Mouse (Mus musculus) MEL (cell line): Measurements from ENCODE around the gene Grb10.

Source experiments
- CTCF ChIP-seq, 3 experiments: IDR thresholded peaks in 2 of 3; conservative IDR thresholded peaks in 1 of 3; 2 replicates each; pipeline ENCODE4 v1.5.1; 2011 to 2012; ENCODE audit warnings: low read length in 3 of 3, low read depth in 2 of 3, mild to moderate bottlenecking in 2 of 3, improper control_type of control experiment in 1 of 3, inconsistent platforms in 1 of 3, mixed read lengths in 1 of 3, moderate library complexity in 1 of 3; ENCODE audit not compliant: control insufficient read depth in 1 of 3, insufficient read depth in 1 of 3, poor library complexity in 1 of 3, severe bottlenecking in 1 of 3
- E2F4 ChIP-seq: IDR thresholded peaks from 2 replicates; pipeline ENCODE4 v1.6.1; 2011; ENCODE audit warnings: low read depth, low read length, improper control_type of control experiment, borderline replicate concordance
- ETS1 ChIP-seq: IDR thresholded peaks from 2 replicates; pipeline ENCODE4 v1.6.1; 2012; ENCODE audit warnings: low read depth, mild to moderate bottlenecking, inconsistent platforms, low read length, improper control_type of control experiment, moderate library complexity
- GABPA ChIP-seq: IDR thresholded peaks from 2 replicates; pipeline ENCODE4 v1.6.1; 2012; ENCODE audit warnings: low read depth, mild to moderate bottlenecking, inconsistent platforms, low read length, improper control_type of control experiment, moderate library complexity
- POLR2A ChIP-seq, 2 experiments: IDR thresholded peaks; 2 replicates each; pipeline ENCODE4 v1.6.1; 2011 to 2012; ENCODE audit warnings: low read length in 2 of 2, mild to moderate bottlenecking in 2 of 2, control low read depth in 1 of 2, improper control_type of control experiment in 1 of 2, low read depth in 1 of 2, moderate library complexity in 1 of 2; ENCODE audit not compliant: control insufficient read depth in 1 of 2, insufficient read depth in 1 of 2, poor library complexity in 1 of 2
- POLR2AphosphoS2 ChIP-seq: IDR thresholded peaks from 2 replicates; pipeline ENCODE4 v1.6.1; 2011; ENCODE audit warnings: low read length, improper control_type of control experiment
- RCOR1 ChIP-seq: IDR thresholded peaks from 2 replicates; pipeline ENCODE4 v1.6.1; 2012; ENCODE audit warnings: low read depth, mild to moderate bottlenecking, inconsistent platforms, low read length, improper control_type of control experiment
- USF2 ChIP-seq, 2 experiments: IDR thresholded peaks; 2 replicates each; pipeline ENCODE4 v1.6.1; 2011 to 2012; ENCODE audit warnings: improper control_type of control experiment in 2 of 2, low read length in 2 of 2, borderline replicate concordance in 1 of 2, inconsistent platforms in 1 of 2, low read depth in 1 of 2, mild to moderate bottlenecking in 1 of 2; ENCODE audit not compliant: insufficient read depth in 1 of 2
- ZKSCAN1 ChIP-seq: IDR thresholded peaks from 2 replicates; pipeline ENCODE4 v1.6.1; 2012; ENCODE audit warnings: low read depth, mild to moderate bottlenecking, inconsistent platforms, low read length, improper control_type of control experiment, moderate library complexity
- ZMIZ1 ChIP-seq: IDR thresholded peaks from 2 replicates; pipeline ENCODE4 v1.6.1; 2012; ENCODE audit warnings: low read depth, mild to moderate bottlenecking, inconsistent platforms, low read length, improper control_type of control experiment, moderate library complexity

GRCm38 (mm10) chr11:11944814-11945213, 93.7 kb downstream of the Grb10 start:
- TF ChIP-seq POLR2A (IDR thresholded peaks at IDR 0.05; ENCODE audit: control insufficient read depth in 1 of 2, insufficient read depth in 1 of 2, low read depth in 1 of 2, low read length in 2 of 2, poor library complexity in 1 of 2) (no peak), GABPA (no peak), E2F4 (no peak), CTCF (IDR thresholded peaks at IDR 0.05 in 2 of 3, conservative IDR thresholded peaks at IDR 0.05 in 1 of 3; ENCODE audit: control insufficient read depth in 1 of 3, insufficient read depth in 1 of 3, low read depth in 2 of 3, low read length in 3 of 3, poor library complexity in 1 of 3, severe bottlenecking in 1 of 3) (no peak), POLR2AphosphoS2 (no peak), ZKSCAN1 (no peak), ZMIZ1 (no peak), RCOR1 (no peak), ETS1 (no peak), USF2 (IDR thresholded peaks at IDR 0.05; ENCODE audit: borderline replicate concordance in 1 of 2, insufficient read depth in 1 of 2, low read depth in 1 of 2, low read length in 2 of 2) (no peak)
